Mouse (Mus musculus): Measurements from ENCODE around the gene Stk39. TPM values are rescaled to one million over a fixed set of nuclear protein-coding genes. Genes with fewer than 3 reads are reported as not detected.

Stk39 gene
- polyA plus RNA-seq, 1 experiment from 2014 or later = 27.3 TPM

DNA sequence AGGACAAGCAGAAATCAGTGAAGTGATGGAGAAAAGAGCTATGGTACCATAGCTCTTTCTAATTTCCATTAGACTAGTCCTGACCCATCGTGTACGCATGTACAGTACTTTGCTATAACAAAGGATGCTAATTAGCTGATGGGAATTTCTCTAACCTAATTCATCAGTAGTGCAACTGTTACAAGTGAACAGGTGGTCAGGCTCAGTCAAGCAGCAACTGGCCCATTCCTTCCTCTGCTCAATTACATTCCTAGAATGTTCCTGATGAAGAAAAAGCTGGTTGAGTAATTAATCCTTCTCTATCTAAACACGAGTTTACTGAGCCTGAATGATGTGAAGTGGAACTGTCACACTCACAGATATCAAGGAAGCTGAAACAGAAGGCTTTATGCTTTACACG lies 275.8 kb downstream of the Stk39 start:
- Histone ChIP-seq H3K9ac (replicated peaks) (no peak overlapping the region), H3K27ac (replicated peaks) (no peak overlapping the region), H3K4me2 (no peak overlapping the region), H3K4me3 (replicated peaks) (no peak overlapping the region), H3K27me3 (replicated peaks) (no peaks in the 10 kb centered on the region), H3K36me3 (no peaks in the 10 kb centered on the region), H3K4me1 (no peaks in the 10 kb centered on the region), H3K9me3 (replicated peaks) (no peaks in the 10 kb centered on the region)
- WGBS = 61% methylated on average over 4 of the region's 4 CpGs
- no peak for ATAC-seq (ENCODE audit: low FRiP score)

DNA sequence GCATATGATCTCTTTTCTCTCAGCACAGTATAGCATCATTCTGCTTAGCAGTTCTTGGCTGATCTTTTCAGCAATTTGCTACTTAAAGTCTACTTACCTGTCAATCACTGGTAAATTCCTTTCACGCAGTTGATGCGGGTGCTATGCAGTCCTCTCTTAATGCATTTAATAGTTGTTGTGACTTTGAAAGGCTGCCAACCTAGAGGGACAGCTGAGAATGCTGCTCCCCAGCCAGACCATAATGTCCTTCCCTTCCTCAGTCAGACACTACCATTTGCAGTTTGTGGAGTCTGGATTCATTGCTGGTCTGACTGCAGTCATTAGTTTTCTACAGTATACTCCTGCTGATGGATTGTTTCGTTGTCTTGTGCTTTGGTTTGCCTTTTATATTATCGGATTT lies 277.6 kb downstream of the Stk39 start:
- Histone ChIP-seq H3K9me3 (replicated peaks) (no peaks in the 10 kb centered on the region), H3K4me3 (replicated peaks) (no peak overlapping the region), H3K9ac (replicated peaks) (no peak overlapping the region), H3K36me3 (no peaks in the 10 kb centered on the region), H3K27ac (replicated peaks) (no peak overlapping the region), H3K4me1 (no peaks in the 10 kb centered on the region), H3K4me2 (no peak overlapping the region), H3K27me3 (replicated peaks) (no peaks in the 10 kb centered on the region)
- ATAC-seq (ENCODE audit: low FRiP score) = no peak
- WGBS = 66% methylated on average over 4 of the region's 4 CpGs

DNA sequence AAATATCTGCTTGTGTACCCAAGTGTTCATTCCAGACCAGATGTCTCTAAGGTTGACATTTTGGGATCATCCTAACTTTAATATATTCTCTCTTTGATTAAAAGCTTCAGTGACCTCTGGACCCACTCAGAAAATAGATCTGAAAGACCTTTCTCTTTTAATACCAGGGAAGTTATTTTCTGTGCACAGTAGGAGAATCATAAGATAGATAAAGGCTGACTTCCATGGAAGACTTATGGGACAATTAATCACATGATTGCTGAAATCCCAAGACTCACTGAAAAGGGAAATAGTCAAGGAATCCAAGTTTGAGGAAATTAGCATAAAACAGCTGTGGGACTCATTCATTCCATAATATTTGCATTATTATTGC lies 278.6 kb downstream of the Stk39 start:
- Histone ChIP-seq H3K9ac (replicated peaks) (no peak overlapping the region), H3K27ac (replicated peaks) (no peak overlapping the region)
- no peak for ATAC-seq (ENCODE audit: low FRiP score)

DNA sequence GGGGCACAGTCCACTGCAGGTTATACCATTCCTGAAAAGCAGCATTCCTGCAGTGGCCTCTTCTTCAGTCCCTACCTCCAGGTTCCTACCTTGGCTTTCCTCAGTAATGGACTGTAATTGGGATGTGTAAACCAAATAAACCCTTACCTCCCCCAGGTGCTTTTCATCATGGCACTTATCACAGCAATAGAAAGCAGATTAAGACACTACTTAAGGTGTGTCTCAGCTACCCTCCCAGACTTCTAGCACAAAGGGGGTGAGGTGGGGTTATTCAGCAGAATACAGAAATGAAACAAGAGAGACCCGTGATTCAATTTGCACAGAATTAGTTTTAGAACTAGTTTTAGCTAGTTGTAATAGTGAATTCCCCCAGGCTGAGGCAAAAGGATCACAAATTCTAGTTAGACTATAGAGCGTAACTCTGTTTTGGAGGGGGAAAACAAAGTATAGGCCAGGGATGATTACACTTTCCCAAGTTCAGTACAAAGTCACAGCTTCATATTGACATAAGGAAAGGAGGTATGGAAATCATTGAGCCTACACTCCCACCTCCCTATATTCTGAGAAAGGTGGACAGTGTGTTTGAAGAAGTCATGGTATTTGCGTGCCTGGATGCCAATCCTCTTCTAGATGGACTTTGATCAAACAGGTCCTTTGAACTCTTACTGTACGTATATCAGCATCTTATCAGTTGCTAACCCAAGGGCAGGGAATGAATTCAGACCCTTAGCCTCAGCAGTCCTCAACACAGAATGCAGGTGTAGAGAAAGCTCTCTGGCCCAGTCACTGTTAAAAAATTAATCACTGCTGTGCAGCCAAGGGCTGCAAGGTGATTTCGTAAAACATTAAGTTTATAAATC lies 279.2 kb downstream of the Stk39 start:
- H3K36me3 ChIP-seq = no peaks in the 10 kb centered on the region
- no peak overlapping the region for H3K4me3 ChIP-seq (replicated peaks)
- H3K4me1 ChIP-seq = no peaks in the 10 kb centered on the region
- no peak overlapping the region for H3K4me2 ChIP-seq
- no peak overlapping the region for H3K27ac ChIP-seq (replicated peaks)
- no peaks in the 10 kb centered on the region for H3K9me3 ChIP-seq (replicated peaks)
- 78% methylated on average over 5 of the region's 5 CpGs for WGBS
- no peak for ATAC-seq (ENCODE audit: low FRiP score)
- no peak overlapping the region for H3K9ac ChIP-seq (replicated peaks)
- H3K27me3 ChIP-seq (replicated peaks) = no peaks in the 10 kb centered on the region

More for the DNA sequence above, 278.6 kb downstream of the Stk39 start:
- Histone ChIP-seq H3K4me1 (no peaks in the 10 kb centered on the region), H3K4me2 (no peak overlapping the region), H3K27me3 (replicated peaks) (no peaks in the 10 kb centered on the region), H3K4me3 (replicated peaks) (no peak overlapping the region), H3K9me3 (replicated peaks) (no peaks in the 10 kb centered on the region), H3K36me3 (no peaks in the 10 kb centered on the region)

DNA sequence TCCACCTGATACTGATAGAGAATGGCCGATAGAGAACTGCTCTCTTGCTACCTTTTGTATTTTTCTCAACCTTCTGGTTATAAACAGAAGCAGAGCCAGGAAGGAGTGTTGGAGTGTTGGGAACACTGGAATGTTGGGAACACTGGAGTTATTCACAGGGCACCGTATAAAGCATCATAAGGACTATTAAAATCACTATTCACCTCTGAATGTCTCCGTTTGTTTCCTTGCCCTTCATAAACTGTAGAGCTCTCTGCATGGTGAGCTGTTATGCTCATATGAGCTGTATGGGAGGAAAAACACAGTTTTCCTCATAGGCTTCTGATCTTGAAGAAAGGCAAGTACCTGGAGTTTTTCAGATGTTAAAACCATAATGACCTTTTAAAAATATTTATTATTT lies 295.6 kb downstream of the Stk39 start:
- no peak for ATAC-seq (ENCODE audit: low FRiP score)
- H3K27ac ChIP-seq (replicated peaks) = no peak overlapping the region
- H3K4me3 ChIP-seq (replicated peaks) = no peak overlapping the region
- H3K4me2 ChIP-seq = no peak overlapping the region
- H3K36me3 ChIP-seq = no peaks in the 10 kb centered on the region
- H3K4me1 ChIP-seq = peaks cover 5% of the 10 kb centered on the region; the same call in 1 of the 2 replicates
- H3K9ac ChIP-seq (replicated peaks) = no peak overlapping the region
- WGBS = 86% methylated on average over 3 of the region's 3 CpGs
- no peaks in the 10 kb centered on the region for H3K27me3 ChIP-seq (replicated peaks)
- no peaks in the 10 kb centered on the region for H3K9me3 ChIP-seq (replicated peaks)

DNA sequence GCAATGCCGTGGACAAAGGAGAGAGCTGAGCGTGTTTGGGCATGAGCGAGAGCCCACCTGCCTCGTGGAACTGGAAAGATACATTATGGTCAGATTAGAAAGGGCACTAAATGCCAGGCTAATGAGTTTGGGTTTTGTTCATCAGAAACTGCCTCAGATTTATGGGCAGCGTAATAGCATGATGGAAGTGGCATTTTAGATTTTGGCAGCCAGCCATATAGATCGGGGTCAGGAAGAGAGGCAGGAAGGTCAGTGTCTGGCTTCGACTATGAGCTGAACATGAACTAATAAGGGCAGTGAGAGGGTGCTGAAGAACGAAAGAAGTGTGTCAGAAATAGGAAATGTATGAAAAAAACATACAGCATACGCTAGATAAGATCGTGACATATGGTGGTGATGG lies 300.8 kb downstream of the Stk39 start:
- Histone ChIP-seq H3K36me3 (no peaks in the 10 kb centered on the region), H3K4me3 (replicated peaks) (no peak overlapping the region), H3K4me1 (peaks cover 5% of the 10 kb centered on the region; the same call in 1 of the 2 replicates), H3K9ac (replicated peaks) (no peak overlapping the region), H3K9me3 (replicated peaks) (no peaks in the 10 kb centered on the region), H3K27ac (replicated peaks) (no peak overlapping the region), H3K27me3 (replicated peaks) (no peaks in the 10 kb centered on the region), H3K4me2 (no peak overlapping the region)
- no peak for ATAC-seq (ENCODE audit: low FRiP score)
- 71% methylated on average over 10 of the region's 10 CpGs for WGBS

DNA sequence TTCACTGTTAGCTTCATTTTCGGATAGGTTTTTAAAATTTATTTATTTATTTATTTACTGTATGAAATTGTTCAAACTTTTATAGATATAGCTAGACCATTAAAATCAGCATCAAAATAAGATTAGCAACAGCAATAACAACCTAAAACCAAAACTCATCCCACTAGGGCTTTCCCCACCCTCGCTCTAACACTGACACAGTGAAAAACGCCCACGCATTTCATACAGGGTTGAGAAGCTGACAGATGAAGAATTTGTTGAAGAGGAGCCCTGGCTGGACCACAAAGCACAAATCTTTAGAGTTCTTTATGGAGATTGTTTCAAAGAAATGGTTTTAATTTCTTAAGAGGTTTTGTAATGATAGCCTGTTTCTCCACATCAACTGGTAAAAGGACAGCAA lies 310.1 kb downstream of the Stk39 start:
- no peak overlapping the region for H3K4me3 ChIP-seq (replicated peaks)
- H3K27me3 ChIP-seq (replicated peaks) = no peaks in the 10 kb centered on the region
- H3K36me3 ChIP-seq = no peaks in the 10 kb centered on the region
- H3K9me3 ChIP-seq (replicated peaks) = no peaks in the 10 kb centered on the region
- no peak for ATAC-seq (ENCODE audit: low FRiP score)
- H3K4me1 ChIP-seq = no peaks in the 10 kb centered on the region
- H3K27ac ChIP-seq (replicated peaks) = no peak overlapping the region
- H3K4me2 ChIP-seq = no peak overlapping the region
- 88% methylated on average over 4 of the region's 4 CpGs for WGBS
- H3K9ac ChIP-seq (replicated peaks) = no peak overlapping the region

DNA sequence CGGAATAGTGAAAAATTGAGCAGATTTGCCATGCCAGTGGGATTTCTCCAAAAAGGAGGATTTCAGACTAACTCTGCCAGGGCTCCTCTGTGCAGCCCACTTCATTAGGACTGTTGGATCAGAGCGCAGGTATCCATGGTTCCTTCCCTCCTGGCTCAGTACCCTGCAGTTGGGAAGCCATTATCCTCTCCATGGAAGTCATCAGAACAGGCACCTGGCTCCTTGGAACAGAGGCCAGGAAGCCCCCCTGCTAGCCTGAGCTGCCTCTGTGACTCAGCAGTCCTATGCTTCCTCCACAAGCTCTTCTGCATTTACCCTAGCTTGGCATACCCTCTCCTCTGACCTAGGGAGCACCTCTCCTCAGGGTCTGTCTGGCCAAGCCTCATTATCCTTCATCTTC lies 311.5 kb downstream of the Stk39 start:
- 87% methylated on average over 2 of the region's 2 CpGs for WGBS
- no peak overlapping the region for H3K4me3 ChIP-seq (replicated peaks)
- no peaks in the 10 kb centered on the region for H3K9me3 ChIP-seq (replicated peaks)
- H3K27me3 ChIP-seq (replicated peaks) = no peaks in the 10 kb centered on the region
- H3K4me2 ChIP-seq = no peak overlapping the region
- no peak overlapping the region for H3K27ac ChIP-seq (replicated peaks)
- no peaks in the 10 kb centered on the region for H3K4me1 ChIP-seq
- ATAC-seq (ENCODE audit: low FRiP score) = no peak
- H3K36me3 ChIP-seq = no peaks in the 10 kb centered on the region
- H3K9ac ChIP-seq (replicated peaks) = no peak overlapping the region

Other genes starting within 250 kb of the Stk39 start
- gene 4933409G03Rik, start 110.1 kb upstream of the Stk39 start, polyA plus RNA-seq (2015; fragmentation: Nextera tagmentation; extraction: Ambion mirVana) = not detected in 2 replicates
- gene 4932414N04Rik, start 184.2 kb upstream of the Stk39 start, polyA plus RNA-seq (2015; fragmentation: Nextera tagmentation; extraction: Ambion mirVana) = not detected in 2 replicates